Comparison of ENCODE assay signal across 8 mouse cellular contexts in genomic region chr5:137786109-137786942, GRCm38 (mm10). TPM values are rescaled to one million over a fixed set of nuclear protein-coding genes. Genes with fewer than 3 reads are reported as not detected.
A peak's percentile ranks its signal among the peaks of the same experiment; 100 is the strongest.
DNase-seq lines count a peak whose midpoint lies in the region; ATAC-seq and TF ChIP-seq lines count a peak whose summit lies in the region.

No protein-coding gene starts in this region.

- peak overlapping the region; percentile 96 for H3K4me3 ChIP-seq in forebrain, embryonic 10.5 days
- H3K4me3 ChIP-seq in heart, embryonic 15.5 days, result peak overlapping the region; percentile 86
- H3K4me3 ChIP-seq in liver, embryonic 14.5 days (ENCODE audit: insufficient read depth in 1 of 2, low read depth in 2 of 2, low read length in 2 of 2), result peak overlapping the region; percentile 85 to 88
- peak overlapping the region; percentile 90 for H3K4me3 ChIP-seq in neural tube, embryonic 11.5 days (ENCODE audit: low read depth, low read length)
- peak overlapping the region; percentile 88 for H3K4me3 ChIP-seq in stomach, postnatal 0 days (ENCODE audit: low read depth, low read length)

- peak overlapping the region; percentile 90 for H3K9ac ChIP-seq in heart, embryonic 15.5 days
- peak overlapping the region; percentile 86 for H3K9ac ChIP-seq in liver, embryonic 14.5 days (replicated peaks)
- H3K9ac ChIP-seq in neural tube, embryonic 11.5 days (ENCODE audit: low read length), result peak overlapping the region; percentile 94
- peak overlapping the region; percentile 94 for H3K9ac ChIP-seq in stomach, postnatal 0 days (ENCODE audit: low read length)

- peaks cover 15% of the 10 kb centered on the region for H3K27me3 ChIP-seq in forebrain, embryonic 10.5 days (ENCODE audit: poor library complexity, severe bottlenecking)
- no peaks in the 10 kb centered on the region for H3K27me3 ChIP-seq in heart, embryonic 15.5 days
- no peaks in the 10 kb centered on the region for H3K27me3 ChIP-seq in liver, embryonic 14.5 days (ENCODE audit: control insufficient read depth, insufficient read depth, low read length)
- no peaks in the 10 kb centered on the region; the same call in 1 of the 2 replicates for H3K27me3 ChIP-seq in neural tube, embryonic 11.5 days (ENCODE audit: control insufficient read depth, insufficient read depth, low read length)
- no peaks in the 10 kb centered on the region for H3K27me3 ChIP-seq in stomach, postnatal 0 days (ENCODE audit: control insufficient read depth, insufficient read depth, low read length)

- peaks cover 6% of the 10 kb centered on the region for H3K9me3 ChIP-seq in forebrain, embryonic 10.5 days
- H3K9me3 ChIP-seq in heart, embryonic 15.5 days (replicated peaks), result no peaks in the 10 kb centered on the region
- H3K9me3 ChIP-seq in liver, embryonic 14.5 days (ENCODE audit: control insufficient read depth, low read length), result peaks cover 2% of the 10 kb centered on the region; the same call in 1 of the 2 replicates
- H3K9me3 ChIP-seq in neural tube, embryonic 11.5 days (ENCODE audit: control insufficient read depth, low read length), result no peaks in the 10 kb centered on the region
- H3K9me3 ChIP-seq in stomach, postnatal 0 days (ENCODE audit: control insufficient read depth, low read length), result no peaks in the 10 kb centered on the region

- peaks cover 39% of the 10 kb centered on the region for H3K36me3 ChIP-seq in forebrain, embryonic 10.5 days (replicated peaks)
- H3K36me3 ChIP-seq in heart, embryonic 15.5 days, result peaks cover 20% of the 10 kb centered on the region
- peaks cover 27% of the 10 kb centered on the region for H3K36me3 ChIP-seq in liver, embryonic 14.5 days (replicated peaks; ENCODE audit: control insufficient read depth, insufficient read depth, low read depth)
- peaks cover 7% of the 10 kb centered on the region for H3K36me3 ChIP-seq in neural tube, embryonic 11.5 days (ENCODE audit: control insufficient read depth, insufficient read depth, low read length)
- H3K36me3 ChIP-seq in stomach, postnatal 0 days (ENCODE audit: control insufficient read depth, insufficient read depth, low read length), result peaks cover 13% of the 10 kb centered on the region

- WGBS in forebrain, embryonic 10.5 days, result under 1% methylated on average over 79 of the region's 79 CpGs
- WGBS in heart, embryonic 15.5 days, result under 1% methylated on average over 79 of the region's 79 CpGs
- under 1% methylated on average over 72 of the region's 79 CpGs for WGBS in liver, embryonic 14.5 days (ENCODE audit: insufficient replicate concordance)
- under 1% methylated on average over 78 of the region's 79 CpGs for WGBS in neural tube, embryonic 11.5 days
- WGBS in stomach, postnatal 0 days, result under 1% methylated on average over 67 of the region's 79 CpGs

- no peak for TF ChIP-seq EP300 in liver, embryonic 14.5 days (IDR thresholded peaks at IDR 0.05; ENCODE audit: low read depth)
- no peak for TF ChIP-seq EP300 in stomach, postnatal 0 days (optimal IDR thresholded peaks at IDR 0.05)

- peak; percentile 97 to 98 for DNase-seq in CD8-positive naive resting alpha-beta T cell, adult 2 months (ENCODE audit: low read depth in 2 of 2, low spot score in 2 of 2)
- peak; percentile 100 for DNase-seq in c-Kit-positive CD71-negative TER-119-negative erythroid progenitor cells, embryonic 14.5 days (ENCODE audit: low read depth)
- peak; percentile 99 for DNase-seq in forebrain, embryonic 10.5 days (ENCODE audit: extremely low spot score, low spot score)
- peak; percentile 99 for DNase-seq in kidney, postnatal 25 days
- peak; percentile 100 for DNase-seq in liver, embryonic 14.5 days (ENCODE audit: low read depth in 3 of 3, low spot score in 3 of 3)
- DNase-seq in neural tube, embryonic 11.5 days (ENCODE audit: low spot score), result peak; percentile 100
- DNase-seq in stomach, postnatal 0 days (ENCODE audit: low spot score), result peak; percentile 100

- H3K4me2 ChIP-seq in heart, embryonic 15.5 days, result peak overlapping the region; percentile 95
- peak overlapping the region; percentile 84 for H3K4me2 ChIP-seq in liver, embryonic 14.5 days (ENCODE audit: low read depth)
- peak overlapping the region; percentile 89 for H3K4me2 ChIP-seq in neural tube, embryonic 11.5 days (ENCODE audit: low read depth)
- H3K4me2 ChIP-seq in stomach, postnatal 0 days (replicated peaks; ENCODE audit: low read depth), result peak overlapping the region; percentile 87

- no peak for TF ChIP-seq CTCF in liver, embryonic 14.5 days (IDR thresholded peaks at IDR 0.05; ENCODE audit: low read depth)
- no peak for TF ChIP-seq CTCF in stomach, postnatal 0 days (IDR thresholded peaks at IDR 0.05; ENCODE audit: low read depth)

- peak overlapping the region; percentile 98 for H3K27ac ChIP-seq in forebrain, embryonic 10.5 days
- peak overlapping the region; percentile 100 for H3K27ac ChIP-seq in heart, embryonic 15.5 days
- peak overlapping the region; percentile 99 for H3K27ac ChIP-seq in liver, embryonic 14.5 days
- peak overlapping the region; percentile 97 for H3K27ac ChIP-seq in neural tube, embryonic 11.5 days (ENCODE audit: low read depth, low read length)
- H3K27ac ChIP-seq in stomach, postnatal 0 days (replicated peaks), result peak overlapping the region; percentile 98

- ATAC-seq in heart, embryonic 15.5 days (replicated peaks; ENCODE audit: insufficient number of reproducible peaks, insufficient read depth, low FRiP score, low read depth), result peak; percentile 92
- peak; percentile 83 for ATAC-seq in liver, embryonic 14.5 days (ENCODE audit: insufficient read depth)
- ATAC-seq in neural tube, embryonic 11.5 days (ENCODE audit: insufficient read depth, low FRiP score, low TSS enrichment), result peak; percentile 87
- ATAC-seq in stomach, postnatal 0 days (ENCODE audit: low FRiP score, low TSS enrichment), result peak; percentile 88

- peaks cover 49% of the 10 kb centered on the region for H3K4me1 ChIP-seq in forebrain, embryonic 10.5 days
- H3K4me1 ChIP-seq in heart, embryonic 15.5 days (replicated peaks), result peaks cover 39% of the 10 kb centered on the region
- H3K4me1 ChIP-seq in liver, embryonic 14.5 days (replicated peaks; ENCODE audit: control insufficient read depth in 2 of 2, insufficient read depth in 2 of 2, low read length in 1 of 2), result peaks cover 8 to 21% of the 10 kb centered on the region in 2 experiments
- peaks cover 23% of the 10 kb centered on the region for H3K4me1 ChIP-seq in neural tube, embryonic 11.5 days (ENCODE audit: control insufficient read depth, insufficient read depth, low read length)
- peaks cover 10% of the 10 kb centered on the region; the same call in 1 of the 2 replicates for H3K4me1 ChIP-seq in stomach, postnatal 0 days (replicated peaks; ENCODE audit: control insufficient read depth, insufficient read depth)

RNA-seq across cellular contexts. Expression of gene Mepce, which starts 1.1 kb away (rescaled TPM):
- polyA plus RNA-seq in forebrain, embryonic 10.5 days (2016; fragmentation: Nextera tagmentation; extraction: Ambion mirVana), result 10.0 and 11.5 TPM in 2 replicates
- polyA plus RNA-seq in heart, embryonic 15.5 days (2015; fragmentation: Nextera tagmentation; extraction: Ambion mirVana), result 5.3 and 7.6 TPM in 2 replicates
- 12.2 and 13.3 TPM in 2 replicates for polyA plus RNA-seq in liver, embryonic 14.5 days (2012; rRNA removed)
- 5.1 and 6.4 TPM in 2 replicates for polyA plus RNA-seq in liver, embryonic 14.5 days (2014; fragmentation: Nextera tagmentation; extraction: Ambion mirVana)
- polyA plus RNA-seq in neural tube, embryonic 11.5 days (2014; fragmentation: Nextera tagmentation; extraction: Ambion mirVana), result 10.0 and 10.7 TPM in 2 replicates
- polyA plus RNA-seq in stomach, postnatal 0 days (2015; fragmentation: Nextera tagmentation; extraction: Ambion mirVana), result 5.8 and 6.8 TPM in 2 replicates

RNA-seq across cellular contexts. Expression of gene Zcwpw1, which starts 1.3 kb away (rescaled TPM):
- polyA plus RNA-seq in forebrain, embryonic 10.5 days (2016; fragmentation: Nextera tagmentation; extraction: Ambion mirVana), result 12.9 and 14.8 TPM in 2 replicates
- 7.8 and 11.4 TPM in 2 replicates for polyA plus RNA-seq in heart, embryonic 15.5 days (2015; fragmentation: Nextera tagmentation; extraction: Ambion mirVana)
- polyA plus RNA-seq in liver, embryonic 14.5 days (2012; rRNA removed), result 2.2 and 3.1 TPM in 2 replicates
- polyA plus RNA-seq in liver, embryonic 14.5 days (2014; fragmentation: Nextera tagmentation; extraction: Ambion mirVana), result 2.1 and 2.4 TPM in 2 replicates
- polyA plus RNA-seq in neural tube, embryonic 11.5 days (2014; fragmentation: Nextera tagmentation; extraction: Ambion mirVana), result 11.4 and 11.5 TPM in 2 replicates
- 2.6 and 2.7 TPM in 2 replicates for polyA plus RNA-seq in stomach, postnatal 0 days (2015; fragmentation: Nextera tagmentation; extraction: Ambion mirVana)

RNA-seq across cellular contexts. Expression of gene Ppp1r35, which starts 7.7 kb away (rescaled TPM):
- 47.5 and 49.2 TPM in 2 replicates for polyA plus RNA-seq in forebrain, embryonic 10.5 days (2016; fragmentation: Nextera tagmentation; extraction: Ambion mirVana)
- polyA plus RNA-seq in heart, embryonic 15.5 days (2015; fragmentation: Nextera tagmentation; extraction: Ambion mirVana), result 21.1 and 25.5 TPM in 2 replicates
- polyA plus RNA-seq in liver, embryonic 14.5 days (2012; rRNA removed), result 22.8 and 23.1 TPM in 2 replicates
- 25.5 and 27.0 TPM in 2 replicates for polyA plus RNA-seq in liver, embryonic 14.5 days (2014; fragmentation: Nextera tagmentation; extraction: Ambion mirVana)
- 71.1 and 71.2 TPM in 2 replicates for polyA plus RNA-seq in neural tube, embryonic 11.5 days (2014; fragmentation: Nextera tagmentation; extraction: Ambion mirVana)
- polyA plus RNA-seq in stomach, postnatal 0 days (2015; fragmentation: Nextera tagmentation; extraction: Ambion mirVana), result 16.8 and 17.2 TPM in 2 replicates

RNA-seq across cellular contexts. Expression of gene Tsc22d4, which starts 40.8 kb away (rescaled TPM):
- 71.0 and 72.0 TPM in 2 replicates for polyA plus RNA-seq in forebrain, embryonic 10.5 days (2016; fragmentation: Nextera tagmentation; extraction: Ambion mirVana)
- 130 and 164 TPM in 2 replicates for polyA plus RNA-seq in heart, embryonic 15.5 days (2015; fragmentation: Nextera tagmentation; extraction: Ambion mirVana)
- 23.0 and 26.8 TPM in 2 replicates for polyA plus RNA-seq in liver, embryonic 14.5 days (2012; rRNA removed)
- polyA plus RNA-seq in liver, embryonic 14.5 days (2014; fragmentation: Nextera tagmentation; extraction: Ambion mirVana), result 49.7 and 62.2 TPM in 2 replicates
- 73.9 and 75.6 TPM in 2 replicates for polyA plus RNA-seq in neural tube, embryonic 11.5 days (2014; fragmentation: Nextera tagmentation; extraction: Ambion mirVana)
- 100 and 110 TPM in 2 replicates for polyA plus RNA-seq in stomach, postnatal 0 days (2015; fragmentation: Nextera tagmentation; extraction: Ambion mirVana)

RNA-seq across cellular contexts. Expression of gene Nyap1, which starts 44.9 kb away (rescaled TPM):
- 2.9 and 5.1 TPM in 2 replicates for polyA plus RNA-seq in forebrain, embryonic 10.5 days (2016; fragmentation: Nextera tagmentation; extraction: Ambion mirVana)
- 1.2 and 1.6 TPM in 2 replicates for polyA plus RNA-seq in heart, embryonic 15.5 days (2015; fragmentation: Nextera tagmentation; extraction: Ambion mirVana)
- 0.96 and 1.2 TPM in 2 replicates for polyA plus RNA-seq in liver, embryonic 14.5 days (2012; rRNA removed)
- 0.03 and 0.05 TPM in 2 replicates for polyA plus RNA-seq in liver, embryonic 14.5 days (2014; fragmentation: Nextera tagmentation; extraction: Ambion mirVana)
- 3.8 and 4.4 TPM in 2 replicates for polyA plus RNA-seq in neural tube, embryonic 11.5 days (2014; fragmentation: Nextera tagmentation; extraction: Ambion mirVana)
- polyA plus RNA-seq in stomach, postnatal 0 days (2015; fragmentation: Nextera tagmentation; extraction: Ambion mirVana), result 1.0 TPM in 2 replicates

Comparison
In these comparisons a context has a peak if more than half of its experiments do, and no peak if none do; other contexts are left out.
1. Peak in every context shown above with its lines: DNase-seq, ATAC-seq, H3K4me3 ChIP-seq and H3K27ac ChIP-seq.